ENCODE assay signal across 17 mouse cellular contexts in genomic region chr16:30962515-30962914, GRCm38 (mm10).
DNase-seq lines count a peak whose midpoint lies in the region; ATAC-seq lines count a peak whose summit lies in the region.
"Had no signal": no experiment of that assay in that cellular context is flagged by ENCODE, and none has a peak within 500 bp of the region (broad histone marks: within the 10 kb centered on the region; RNA-seq: fewer than 3 reads in every experiment).

No protein-coding gene starts in this region.

- H3K4me2 ChIP-seq in heart, embryonic 13.5 days = no peak overlapping the region
- H3K4me2 ChIP-seq: hindbrain, embryonic 12.5 days; limb, embryonic 15.5 days; lung, embryonic 15.5 days had no signal

- 75% methylated on average over 8 of the region's 8 CpGs for WGBS in heart, embryonic 13.5 days

- H3K27ac ChIP-seq in heart, embryonic 13.5 days (replicated peaks) = no peak overlapping the region
- H3K27ac ChIP-seq: hindbrain, embryonic 12.5 days; left cerebral cortex, adult 2 months; limb, embryonic 15.5 days; lung, embryonic 15.5 days had no signal

- H3K27me3 ChIP-seq in heart, embryonic 13.5 days (replicated peaks) = no peaks in the 10 kb centered on the region
- H3K27me3 ChIP-seq: hindbrain, embryonic 12.5 days; limb, embryonic 15.5 days; lung, embryonic 15.5 days had no signal

- DNase-seq in heart, adult 8-10 months (ENCODE audit: low spot score) = no peak
- peak; percentile 82 for DNase-seq in A20 (ENCODE audit: low read depth, low spot score)
- peak; percentile 76 for DNase-seq in thymus, postnatal 0 days (ENCODE audit: low spot score)
- DNase-seq in liver = no peak
- DNase-seq in lung, postnatal 10 days = no peak
- DNase-seq: cerebellum, adult 2 months; kidney, postnatal 4 days; right cerebral cortex, postnatal 14 days had no signal

- H3K36me3 ChIP-seq in heart, embryonic 13.5 days = no peaks in the 10 kb centered on the region
- H3K36me3 ChIP-seq: hindbrain, embryonic 12.5 days; limb, embryonic 15.5 days; lung, embryonic 15.5 days; midbrain, embryonic 10.5 days had no signal

- no peak overlapping the region for H3K4me3 ChIP-seq in heart, embryonic 13.5 days
- H3K4me3 ChIP-seq: hindbrain, embryonic 12.5 days; left cerebral cortex, adult 2 months; limb, embryonic 15.5 days; lung, embryonic 15.5 days; midbrain, embryonic 10.5 days; myocyte had no signal

- H3K4me1 ChIP-seq in heart, embryonic 13.5 days = peaks cover 37% of the 10 kb centered on the region
- H3K4me1 ChIP-seq: limb, embryonic 15.5 days had no signal

- no peak for ATAC-seq in heart, embryonic 13.5 days (ENCODE audit: extremely low read depth, insufficient number of reproducible peaks, low FRiP score, low TSS enrichment)
- ATAC-seq in granulocyte monocyte progenitor cell, adult 5-6 weeks (replicated peaks; ENCODE audit: poor library complexity, severe bottlenecking) = peak; percentile 82
- ATAC-seq: intestine, embryonic 16.5 days had no signal

- no peaks in the 10 kb centered on the region for H3K9me3 ChIP-seq in heart, embryonic 13.5 days
- H3K9me3 ChIP-seq: hindbrain, embryonic 12.5 days; limb, embryonic 15.5 days; lung, embryonic 15.5 days; midbrain, embryonic 10.5 days had no signal

- 0 out of 2 replicates have a peak overlapping the region, but pooled peaks have one; percentile 7 for H3K9ac ChIP-seq in heart, embryonic 13.5 days
- H3K9ac ChIP-seq: hindbrain, embryonic 12.5 days; limb, embryonic 15.5 days; lung, embryonic 15.5 days had no signal

Comparison
In these comparisons a context has a peak if more than half of its experiments do, and no peak if none do; other contexts are left out.
1. DNase-seq: peak in A20 (single experiment) and thymus, postnatal 0 days (single experiment); none in heart, adult 8-10 months (single experiment), liver (single experiment) and lung, postnatal 10 days (single experiment).